Mouse (Mus musculus) lung, adult 2 months (tissue): Measurements from ENCODE around the gene Kctd15. TPM values are rescaled to one million over a fixed set of nuclear protein-coding genes. Genes with fewer than 3 reads are reported as not detected.

Source experiments
- DNase-seq: peaks from one replicate; pipeline ENCODE4 v3.0.0; 2022
- H3K4me1 ChIP-seq: fragments of 200-500 bp; 2 replicates; pipeline ENCODE4 v1.6.1; 2011; ENCODE audit warnings: low read length; ENCODE audit not compliant: control insufficient read depth, insufficient read depth
- H3K4me3 ChIP-seq: fragments of 200-500 bp; replicated peaks from 2 replicates; pipeline ENCODE3; 2011; ENCODE audit warnings: low read depth, mild to moderate bottlenecking, control low read depth, low read length; ENCODE audit errors: extremely low read depth
- CTCF ChIP-seq: fragments of 200-500 bp; IDR thresholded peaks from 2 replicates; pipeline ENCODE4 v1.5.1; 2011; ENCODE audit warnings: mild to moderate bottlenecking, low read length, control low read depth; ENCODE audit not compliant: insufficient read depth
- POLR2A ChIP-seq: fragments of 200-500 bp; IDR thresholded peaks from 2 replicates; pipeline ENCODE4 v1.6.1; 2011; ENCODE audit warnings: low read depth, mild to moderate bottlenecking, control low read depth, low read length, borderline replicate concordance; ENCODE audit errors: extremely low read depth
- WGBS: fragments of 180-500 bp; shearing (Covaris S2); methylation state at CpG from one replicate; pipeline ENCODE4 v1.1.7; 2018; 5-methylcytosine and 5-hydroxymethylcytosine counted together
- polyA plus RNA-seq: library from polyadenylated mRNA; depleted of rRNA; stranded (reverse); fragments of >200 nt; gene quantifications from 2 replicates; pipeline ENCODE4 v1.2.3, GENCODE M21; 2012

Gene Kctd15
- polyA plus RNA-seq, 1 experiment, result 27.5 TPM

- Histone ChIP-seq H3K4me3 (no peak overlapping the region), H3K4me1 (no peaks in the 10 kb centered on the region)
- DNase-seq, result no peak
- no peak for TF ChIP-seq CTCF
- WGBS, result 79% methylated on average over 3 of the region's 3 CpGs
Observed at GRCm38 (mm10) chr7:34670778-34671177, 14.2 kb upstream of the Kctd15 start.

- WGBS, result 21% methylated on average over 9 of the region's 9 CpGs
- no peak for TF ChIP-seq CTCF
- no peak for TF ChIP-seq POLR2A
- Histone ChIP-seq H3K4me3 (no peak overlapping the region), H3K4me1 (no peaks in the 10 kb centered on the region)
- DNase-seq, result no peak
Observed at GRCm38 (mm10) chr7:34669336-34669735, 12.8 kb upstream of the Kctd15 start.

- WGBS, result 78% methylated on average over 16 of the region's 16 CpGs
- DNase-seq, result no peak
Observed at GRCm38 (mm10) chr7:34667874-34668273, 11.3 kb upstream of the Kctd15 start.

GRCm38 (mm10) chr7:34663145-34663544, 6.6 kb upstream of the Kctd15 start:
- TF ChIP-seq CTCF, result no peak
- no peak for TF ChIP-seq POLR2A
- 44% methylated on average over 7 of the region's 7 CpGs for WGBS
- DNase-seq, result no peak
- H3K4me1 ChIP-seq, result no peaks in the 10 kb centered on the region
- H3K4me3 ChIP-seq, result no peak overlapping the region

More at GRCm38 (mm10) chr7:34667874-34668273, 11.3 kb upstream of the Kctd15 start:
- TF ChIP-seq POLR2A, result no peak
- no peak for TF ChIP-seq CTCF
- Histone ChIP-seq H3K4me3 (no peak overlapping the region), H3K4me1 (no peaks in the 10 kb centered on the region)

- TF ChIP-seq CTCF (no peak), POLR2A (no peak)
- no peaks in the 10 kb centered on the region for H3K4me1 ChIP-seq
- H3K4me3 ChIP-seq, result no peak overlapping the region
- no peak for DNase-seq
- WGBS, result 41% methylated on average over 5 of the region's 5 CpGs
Observed at GRCm38 (mm10) chr7:34662227-34662626, 5.7 kb upstream of the Kctd15 start.

GRCm38 (mm10) chr7:34659386-34660085, 3.0 kb upstream of the Kctd15 start:
- no peak for DNase-seq
- WGBS, result 61% methylated on average over 6 of the region's 6 CpGs
- no peak for TF ChIP-seq CTCF
- no peak for TF ChIP-seq POLR2A
- Histone ChIP-seq H3K4me1 (no peaks in the 10 kb centered on the region), H3K4me3 (no peak overlapping the region)

- TF ChIP-seq POLR2A (no peak), CTCF (0 out of 2 replicates have a peak, but pooled peaks have one; percentile 8)
- under 1% methylated on average over 63 of the region's 74 CpGs for WGBS
- Histone ChIP-seq H3K4me3 (peak overlapping the region; percentile 77), H3K4me1 (no peaks in the 10 kb centered on the region)
- DNase-seq, result peak; percentile 85
Observed at GRCm38 (mm10) chr7:34655086-34655839, 1.3 kb downstream of the Kctd15 start.

GRCm38 (mm10) chr7:34654441-34655085, 2.0 kb downstream of the Kctd15 start:
- WGBS, result 1% methylated on average over 59 of the region's 81 CpGs
- DNase-seq, result peak; percentile 54
- peak overlapping the region; percentile 77 for H3K4me3 ChIP-seq

GRCm38 (mm10) chr7:34653731-34654440, 2.6 kb downstream of the Kctd15 start:
- H3K4me1 ChIP-seq, result no peaks in the 10 kb centered on the region
- WGBS, result 1% methylated on average over 58 of the region's 64 CpGs
- DNase-seq, result peak; percentile 38
- H3K4me3 ChIP-seq, result peak overlapping the region; percentile 56
- no peak for TF ChIP-seq CTCF
- TF ChIP-seq POLR2A, result no peak

More at GRCm38 (mm10) chr7:34654441-34655085, 2.0 kb downstream of the Kctd15 start:
- H3K4me1 ChIP-seq, result no peaks in the 10 kb centered on the region
- no peak for TF ChIP-seq CTCF
- no peak for TF ChIP-seq POLR2A
